Mouse (Mus musculus): Measurements from ENCODE around the gene Ankrd6.

- TF ChIP-seq EP300 (IDR thresholded peaks at IDR 0.05; ENCODE audit: low read depth), result no peak
- TF ChIP-seq CTCF (IDR thresholded peaks at IDR 0.05; ENCODE audit: low read depth), result no peak
These were observed 20.9 kb downstream of the Ankrd6 start for GRCm38 (mm10) chr4:32929750-32930149.

Data from heart, postnatal 0 days (tissue).